Mouse (Mus musculus) ES-CJ7 (cell line): ENCODE data around the gene Lix1l.

Source experiments
- DNase-seq: peaks from one replicate; pipeline ENCODE4 v3.0.0; 2011; ENCODE audit warnings: low read depth, low spot score

Gene Lix1l

DNA sequence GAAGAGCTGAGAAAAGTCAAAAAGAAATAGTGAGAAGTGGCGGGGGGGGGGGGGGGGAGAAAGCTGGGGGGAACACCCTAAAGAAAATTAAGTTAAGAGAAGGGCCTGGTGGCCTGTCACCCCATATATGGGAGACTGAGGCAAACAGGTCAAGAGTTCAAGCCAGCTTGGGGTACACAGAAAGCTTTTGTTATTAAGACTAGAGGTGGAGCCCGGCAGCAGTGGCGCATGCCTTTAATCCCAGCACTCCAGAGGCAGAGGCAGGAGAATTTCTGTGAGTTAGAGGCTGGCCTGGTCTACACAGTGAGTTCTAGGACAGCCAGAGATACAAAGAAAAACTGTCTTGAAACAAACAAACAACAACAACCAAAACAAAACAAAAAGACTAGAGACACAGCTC, 35.8 kb upstream of the Lix1l start:
- peak; percentile 80 for DNase-seq

DNA sequence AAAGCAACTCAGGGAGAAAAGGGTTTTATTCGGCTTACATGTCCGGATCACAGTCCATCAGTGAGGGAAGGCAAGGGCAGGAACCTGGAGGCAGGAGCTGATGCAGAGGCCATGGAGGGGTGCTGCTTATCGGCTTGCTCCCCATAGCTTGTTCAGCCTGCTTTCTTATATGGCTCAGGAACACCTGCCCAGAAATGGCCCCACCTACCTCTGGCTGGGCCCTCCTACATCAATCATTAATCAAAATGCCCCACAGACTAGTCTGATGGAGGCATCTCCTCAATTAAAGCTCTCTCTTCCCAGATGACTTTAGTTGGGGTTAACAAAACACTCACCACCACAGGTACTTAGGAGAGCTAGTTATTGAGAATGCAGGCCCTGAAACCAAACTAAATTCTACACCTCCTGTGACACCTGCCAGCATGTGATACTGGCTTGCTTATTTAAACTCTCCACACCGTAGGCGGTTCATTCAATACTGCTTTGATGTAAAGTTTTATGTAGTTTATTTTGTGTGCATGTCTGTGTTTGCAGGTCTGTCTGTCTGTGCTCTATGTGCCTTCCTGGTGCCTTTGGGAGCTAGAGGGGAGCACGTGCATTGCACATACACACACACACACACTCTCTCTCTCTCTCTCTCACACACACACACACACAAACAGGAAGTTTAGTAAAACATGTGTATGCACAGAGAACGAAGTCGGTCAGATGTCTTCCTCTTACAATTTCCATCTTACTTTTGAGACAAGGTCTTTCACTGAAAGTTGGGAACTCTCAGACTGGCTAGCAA, 34.1 kb upstream of the Lix1l start:
- DNase-seq: no peak

DNA sequence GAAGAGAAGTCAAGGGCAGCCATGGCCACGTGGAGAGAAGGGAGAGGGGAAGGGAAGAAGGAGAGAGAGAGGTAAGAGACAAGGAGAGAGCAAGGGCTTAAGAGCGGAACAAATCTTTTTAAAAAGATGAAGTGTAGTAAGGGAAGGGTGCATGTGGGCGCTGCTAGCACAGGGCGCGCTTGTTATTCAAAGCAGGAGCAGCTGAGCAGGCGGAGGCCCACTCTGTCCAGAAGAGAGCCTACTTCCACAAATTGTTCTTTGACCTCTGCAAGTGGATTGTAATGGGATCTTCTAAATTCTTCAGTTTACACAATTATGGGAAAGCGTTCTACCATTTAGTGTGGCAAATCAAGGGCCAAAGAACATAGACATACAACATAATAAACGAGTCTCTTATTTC, 32.3 kb upstream of the Lix1l start:
- no peak for DNase-seq

DNA sequence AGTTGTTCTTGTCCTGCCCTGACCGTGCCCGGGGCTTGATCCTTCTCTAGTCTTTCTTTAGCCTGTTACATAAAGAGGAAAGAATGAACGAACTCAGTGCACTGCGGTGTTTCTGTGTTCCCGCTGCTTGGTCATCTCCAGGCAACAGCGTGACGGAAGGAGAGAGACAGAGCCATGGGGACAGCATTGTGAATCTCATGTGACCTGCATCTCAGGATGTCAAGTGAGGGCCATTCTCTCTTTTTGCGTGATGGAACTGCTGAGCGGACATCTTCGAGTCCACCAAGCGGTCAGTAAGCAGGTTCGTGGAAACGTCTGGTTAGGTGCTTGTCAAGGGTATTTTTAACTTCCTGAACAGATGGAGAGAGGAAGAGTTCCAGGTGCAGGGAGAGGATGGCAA, 31.4 kb upstream of the Lix1l start:
- DNase-seq: no peak

DNA sequence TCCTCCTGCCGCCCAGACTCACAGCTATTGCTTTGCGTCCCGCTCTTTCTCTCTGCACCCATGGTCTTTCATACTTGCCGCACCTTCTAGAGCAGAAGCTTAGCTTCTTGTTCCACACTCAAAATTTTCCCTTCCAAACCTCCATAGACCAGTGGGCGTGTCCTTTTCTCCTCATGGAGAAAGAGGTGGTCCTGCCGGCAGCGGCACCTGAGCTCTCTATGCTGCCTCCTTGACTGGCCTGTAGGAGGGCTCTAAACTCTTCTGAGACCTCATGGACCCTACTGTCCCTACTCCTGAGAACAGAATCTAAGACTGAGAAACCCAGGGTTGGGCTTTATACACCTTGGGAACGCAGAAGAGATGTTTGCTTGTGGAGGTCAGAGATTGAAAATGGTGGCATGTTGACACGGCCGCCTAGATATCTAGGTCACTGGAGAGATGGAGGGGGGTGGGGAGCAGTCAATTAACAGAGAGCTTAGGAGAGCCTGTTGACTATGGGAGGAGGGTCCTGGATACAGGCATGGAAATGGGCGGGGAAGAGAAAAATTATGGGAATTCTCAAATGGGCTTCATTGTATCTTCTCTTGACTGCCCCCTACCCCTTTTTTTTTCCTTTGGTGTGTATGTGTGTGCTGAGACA, 30.9 kb upstream of the Lix1l start:
- peak; percentile 59 for DNase-seq

DNA sequence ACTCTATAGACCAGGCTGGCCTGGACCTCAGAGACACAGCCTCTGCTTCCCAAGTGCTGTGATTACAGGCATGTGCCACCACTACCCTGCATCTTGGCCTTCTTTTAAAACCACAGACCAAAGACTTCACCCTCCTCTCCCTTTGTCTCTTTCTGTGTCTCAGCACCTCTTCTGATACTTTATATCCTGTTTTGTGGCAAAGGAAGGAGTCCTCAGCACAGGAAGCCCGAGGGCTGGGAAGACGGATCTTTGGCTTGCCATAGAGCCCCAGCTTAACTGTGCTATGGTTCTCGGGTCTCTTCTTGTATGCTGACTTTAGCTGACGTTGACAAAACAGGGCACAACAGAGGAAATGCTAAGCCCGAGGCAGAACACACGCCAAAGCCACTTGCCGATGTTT, 30.3 kb upstream of the Lix1l start:
- DNase-seq: no peak

DNA sequence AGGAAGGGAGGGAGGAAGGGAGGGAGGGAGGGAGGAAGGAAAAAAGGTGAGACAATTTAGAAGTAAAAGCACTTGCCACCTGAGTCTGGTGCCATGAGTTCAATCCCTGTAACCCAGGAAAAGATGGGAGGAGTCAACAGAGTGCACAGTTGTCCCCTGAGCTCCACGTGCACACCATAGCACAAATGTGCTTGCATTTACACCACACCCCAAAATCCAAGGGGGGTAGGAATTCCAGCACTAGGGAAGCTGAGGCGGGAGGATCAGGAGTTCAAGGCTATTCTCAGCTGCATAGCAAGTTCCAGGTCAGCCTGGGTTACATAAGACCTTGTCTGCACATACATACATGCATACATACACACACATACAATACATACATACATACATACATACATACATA, 29.6 kb upstream of the Lix1l start:
- peak; percentile 90 for DNase-seq

DNA sequence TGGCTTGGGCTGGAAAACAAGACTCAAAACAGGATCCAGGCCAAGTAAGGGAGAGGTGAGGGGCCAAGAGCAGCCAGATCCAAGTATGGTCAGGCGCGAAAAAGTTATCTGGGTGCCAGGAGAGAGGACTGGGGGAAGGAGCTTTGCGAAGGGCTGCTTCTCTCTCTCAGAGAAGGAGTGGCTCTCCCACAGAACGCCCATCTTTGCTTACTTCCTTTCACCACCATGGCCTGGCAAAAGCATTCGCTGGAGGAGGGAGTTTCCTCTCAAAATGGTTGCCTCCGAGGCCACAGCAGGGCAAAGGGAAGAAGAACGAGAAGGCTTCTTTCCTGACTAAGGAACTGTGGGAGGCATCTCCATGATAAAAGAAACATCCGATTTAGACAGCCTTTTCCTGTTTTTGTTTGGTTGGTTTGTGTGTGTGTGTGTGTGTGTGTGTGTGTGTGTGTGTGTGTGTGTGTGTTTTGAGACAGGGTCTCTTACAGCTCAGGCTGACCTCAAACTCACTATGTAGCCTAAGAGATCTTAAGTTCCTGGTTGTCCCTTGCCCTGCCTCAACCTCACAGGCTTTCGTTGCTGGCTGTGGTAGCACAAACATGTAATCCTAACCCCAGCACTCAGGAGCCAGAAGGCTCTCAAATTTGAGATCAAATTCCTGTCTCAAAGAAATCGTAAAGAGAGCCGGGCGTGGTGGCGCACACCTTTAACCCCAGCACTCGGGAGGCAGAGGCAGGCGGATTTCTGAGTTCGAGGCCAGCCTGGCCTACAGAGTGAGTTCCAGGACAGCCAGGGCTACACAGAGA, 28.9 kb upstream of the Lix1l start:
- peak; percentile 60 for DNase-seq

DNA sequence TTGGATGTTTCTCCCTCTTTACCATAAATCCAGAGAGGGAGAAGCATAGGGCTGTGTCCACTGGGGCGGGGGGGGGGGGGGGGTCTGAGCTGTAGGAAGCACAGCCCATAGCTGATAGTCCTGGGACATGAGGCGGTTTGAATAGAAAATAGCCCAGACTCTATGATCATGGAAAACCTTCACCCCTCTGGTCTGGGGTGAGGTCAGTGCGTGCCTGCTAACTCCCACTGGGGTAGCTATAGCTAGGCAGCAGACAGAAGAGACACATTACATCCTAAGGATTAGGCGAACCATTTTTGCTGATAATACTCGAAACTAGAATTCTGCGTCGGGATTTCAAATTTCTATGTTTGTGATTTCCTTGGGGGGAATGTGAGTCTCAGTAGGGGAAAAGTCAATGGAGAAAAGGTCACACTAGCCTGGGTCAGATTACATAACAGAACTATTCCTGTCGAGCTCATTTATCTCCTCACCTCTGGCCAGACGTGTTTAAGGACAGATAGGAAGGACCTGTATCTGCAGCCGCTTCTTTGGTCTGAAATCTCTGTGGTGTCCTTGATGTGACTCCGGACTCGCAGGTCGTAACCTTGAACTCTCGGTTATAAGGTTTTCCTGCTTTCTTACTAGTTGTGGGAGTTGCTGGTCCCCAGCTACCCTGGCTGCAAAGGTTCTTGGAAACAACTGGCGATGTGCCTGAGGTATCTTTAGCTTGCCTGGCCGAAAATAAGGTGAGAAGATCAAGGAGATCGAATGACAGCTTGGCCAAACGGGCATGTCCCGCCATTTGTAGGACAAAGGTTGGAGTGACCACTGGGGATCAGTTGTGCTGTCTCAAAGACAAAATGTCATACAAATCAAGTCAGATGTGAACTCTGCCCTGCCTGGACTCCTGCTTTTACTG, 27.1 kb upstream of the Lix1l start:
- DNase-seq: no peak

DNA sequence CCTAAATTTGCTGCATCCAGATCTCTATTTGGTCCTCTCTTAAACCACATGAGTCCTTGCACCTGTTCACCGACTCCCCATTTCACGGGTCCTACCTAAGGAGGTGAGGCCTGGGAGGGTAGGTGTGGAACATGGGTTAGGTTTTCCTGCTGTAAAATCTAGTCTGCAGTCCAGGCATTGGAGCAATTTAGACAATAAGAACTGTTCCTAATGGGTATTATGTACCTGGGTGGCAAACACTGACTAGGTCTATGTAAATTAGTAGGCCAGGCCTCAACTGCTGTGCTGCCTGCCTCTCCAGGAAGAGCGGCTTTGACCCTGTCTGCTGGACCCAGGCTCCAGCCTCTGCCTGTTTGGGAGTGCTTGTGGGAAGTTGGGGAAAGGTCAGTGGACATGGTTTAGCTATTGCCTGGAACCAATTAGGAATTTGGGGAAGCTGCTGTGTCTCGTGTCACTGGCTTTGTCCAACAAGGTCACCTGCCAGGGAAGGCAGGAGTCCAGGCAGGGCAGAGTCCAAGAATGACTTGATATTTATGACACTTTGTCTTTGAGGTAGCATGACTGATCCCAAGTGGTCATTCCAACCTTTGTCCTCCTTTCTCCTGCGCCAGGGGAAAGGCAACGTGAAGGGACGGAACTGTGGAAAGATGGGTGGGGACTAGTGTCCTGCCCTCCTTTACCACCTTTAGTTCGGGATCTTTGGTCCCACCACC, 25.5 kb upstream of the Lix1l start:
- DNase-seq: no peak

DNA sequence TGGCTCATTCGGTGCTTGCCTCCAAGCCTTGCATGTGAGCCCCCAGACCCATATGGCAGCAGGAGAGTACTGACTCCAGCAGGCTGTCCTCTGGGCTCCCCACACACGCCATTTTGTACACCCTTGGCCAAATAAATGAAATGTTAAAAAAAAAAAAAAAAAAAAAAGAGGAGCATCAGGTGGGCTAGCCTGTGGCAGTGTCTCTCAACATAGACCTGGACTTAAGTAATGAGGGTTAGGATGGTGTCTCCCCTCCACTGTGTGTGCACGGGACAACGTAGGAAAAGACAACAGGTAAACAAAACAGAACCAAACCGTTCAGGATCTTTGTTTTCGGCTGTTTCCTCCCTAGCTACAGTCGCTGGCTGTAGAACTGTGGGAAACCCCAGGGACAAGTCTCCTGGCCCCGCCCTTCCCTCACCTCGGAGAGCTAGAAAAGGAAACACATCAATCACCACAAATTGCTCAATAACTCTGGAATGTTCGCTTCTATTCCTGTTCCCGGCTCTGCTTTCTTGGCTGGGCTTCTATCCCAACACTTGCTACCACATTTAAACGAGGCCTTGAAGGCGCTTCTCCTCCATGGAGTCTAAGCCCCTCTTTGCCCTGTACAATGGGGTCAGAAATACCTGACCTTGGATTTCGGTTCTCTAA, 24.8 kb upstream of the Lix1l start:
- DNase-seq: peak; percentile 64

DNA sequence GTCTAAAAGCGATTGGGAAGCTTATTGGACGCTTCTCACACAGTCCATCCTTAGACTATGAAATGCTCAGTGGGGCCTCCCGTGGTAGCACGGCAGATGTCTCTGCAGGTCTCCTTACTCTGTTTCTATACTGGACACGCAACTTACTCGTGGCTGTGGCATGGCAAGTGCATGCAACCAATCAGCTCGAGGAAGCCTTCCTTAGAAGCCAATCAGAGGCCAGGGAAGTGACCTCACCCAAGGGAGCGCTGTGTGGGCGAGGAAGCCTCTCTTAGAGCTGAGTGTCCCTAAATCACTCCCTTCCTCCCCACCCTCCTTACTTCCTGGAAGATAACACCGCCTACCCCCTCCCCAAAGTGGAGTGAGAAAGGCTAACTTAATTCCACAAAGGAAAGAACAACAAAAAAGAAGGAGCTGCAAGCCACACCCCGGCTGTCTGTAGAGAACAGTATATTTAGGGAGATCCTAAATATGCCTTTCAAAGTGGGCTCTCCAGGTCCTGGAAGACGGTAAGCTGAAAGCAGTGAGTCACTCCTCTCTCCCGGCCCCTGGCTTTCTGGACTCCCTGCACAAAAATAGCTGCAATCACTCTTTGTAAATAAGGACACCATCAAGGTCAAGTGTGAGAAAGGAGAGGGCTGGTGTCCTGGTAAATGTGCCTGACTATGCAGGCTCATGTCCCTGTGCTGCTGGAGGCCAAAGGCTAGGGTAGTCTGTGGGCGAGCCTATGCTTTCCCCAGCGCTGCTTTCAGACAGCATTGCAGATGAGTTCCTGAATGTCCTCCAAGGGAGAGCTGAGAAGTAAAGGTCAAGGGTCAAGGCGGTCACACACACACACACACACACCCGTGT, 24.0 kb upstream of the Lix1l start, which contains the start of gene Gm16253:
TSS of gene Gm16253 (plus strand) at position 295 of the 852 bp plus-strand sequence.
- DNase-seq: peak; percentile 99

DNA sequence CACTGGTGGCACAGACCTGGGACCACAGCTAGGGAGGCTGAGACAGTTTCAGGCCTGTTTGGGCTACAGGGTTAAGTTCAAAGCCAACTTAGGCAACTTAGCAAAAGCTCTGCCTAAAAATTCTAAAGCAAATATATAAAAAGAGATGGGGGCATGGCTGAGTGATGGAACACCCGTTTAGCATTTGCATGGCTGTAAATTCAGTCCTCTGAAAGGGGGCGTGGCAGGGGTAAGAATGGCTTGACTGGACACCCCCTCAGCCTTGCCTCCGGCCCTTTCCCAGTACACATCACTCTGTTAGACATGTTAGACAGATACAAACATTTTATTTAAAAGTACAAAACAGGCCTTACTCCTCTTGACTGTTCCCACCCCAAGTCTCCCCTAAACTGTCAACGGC, 23.4 kb upstream of the Lix1l start:
- DNase-seq: peak; percentile 80

DNA sequence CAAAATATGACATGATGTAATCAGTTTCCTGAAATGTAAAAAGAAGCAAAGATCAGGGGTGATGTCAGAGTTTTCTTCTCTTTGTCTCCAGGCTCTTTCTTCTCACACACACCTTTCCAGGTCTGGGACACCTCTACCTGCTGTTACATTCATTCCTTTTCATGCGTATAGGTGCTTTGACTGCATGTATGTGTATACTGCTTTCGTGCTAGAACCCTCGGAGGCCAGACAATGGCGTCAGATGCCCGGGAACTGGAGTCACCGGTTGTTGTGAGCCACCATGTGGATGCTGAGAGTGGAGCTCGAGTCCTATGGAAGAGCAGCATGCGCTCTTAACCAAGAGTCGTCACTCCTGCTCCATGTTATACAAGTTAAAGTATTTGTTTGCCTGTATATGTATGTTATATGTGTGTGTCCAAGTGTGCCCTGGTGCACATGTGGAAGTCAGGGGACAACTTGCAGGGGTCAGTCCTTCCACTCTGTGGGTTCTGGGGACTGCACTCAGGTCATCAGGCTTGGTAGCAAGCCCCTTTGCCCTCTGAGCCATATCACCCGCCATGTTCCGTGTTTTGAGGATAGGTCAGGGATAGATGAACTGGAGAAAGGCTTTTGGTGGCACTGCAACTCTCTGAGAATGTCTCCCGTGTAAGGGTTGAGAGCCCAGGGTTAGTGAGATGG, 22.2 kb upstream of the Lix1l start:
- no peak for DNase-seq

DNA sequence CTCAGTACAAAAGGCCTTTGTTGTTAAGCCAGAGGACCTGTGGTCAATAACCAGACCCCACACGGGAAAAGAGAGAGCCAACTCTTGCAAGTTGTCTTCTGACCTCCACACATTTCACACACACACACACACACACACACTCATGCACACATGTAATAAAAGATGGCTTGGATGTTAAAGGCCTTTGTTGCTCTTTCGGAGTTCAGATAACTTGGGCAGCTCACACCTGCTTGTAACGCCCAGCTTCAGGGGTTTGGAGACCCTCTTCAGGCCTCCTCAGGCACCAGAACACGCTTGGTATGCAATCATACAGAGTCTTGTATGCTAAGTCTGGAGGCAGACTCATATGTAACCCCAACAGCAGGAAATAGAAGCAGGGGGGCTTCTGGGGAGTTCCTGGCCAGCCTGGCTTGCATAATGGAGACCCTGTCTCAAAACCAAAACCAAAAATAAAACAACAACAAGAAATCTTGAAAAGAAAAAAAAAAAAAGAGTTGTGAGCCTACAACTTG, 21.7 kb upstream of the Lix1l start:
- no peak for DNase-seq

DNA sequence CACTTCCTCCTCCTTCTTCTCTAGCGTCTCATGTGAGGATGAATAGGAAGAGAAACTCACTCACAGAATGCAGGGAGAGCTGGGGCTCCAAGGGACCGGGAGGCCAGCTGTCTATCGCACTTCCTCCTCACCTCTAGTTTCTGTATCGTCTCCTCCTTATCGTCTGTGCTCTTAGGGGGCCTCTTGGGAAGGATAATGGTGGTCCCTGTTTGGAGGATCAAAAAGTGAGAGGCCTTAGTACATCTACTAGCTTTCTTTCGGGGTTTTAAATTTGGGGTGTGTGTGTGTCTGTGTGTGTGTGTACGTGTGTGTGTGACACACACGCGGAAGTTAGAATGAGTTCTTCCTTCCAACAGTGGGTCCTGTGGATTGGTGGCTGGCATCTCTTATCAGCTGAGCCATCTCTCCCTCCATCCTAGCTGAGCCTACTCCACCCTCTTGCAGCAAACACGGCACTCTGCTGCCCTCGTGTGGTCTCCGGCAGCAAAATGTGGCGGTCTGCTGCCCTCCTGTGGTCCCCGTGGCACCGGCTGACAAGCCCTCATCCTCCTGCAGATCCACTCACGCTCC, 21.0 kb upstream of the Lix1l start:
- peak; percentile 95 for DNase-seq

DNA sequence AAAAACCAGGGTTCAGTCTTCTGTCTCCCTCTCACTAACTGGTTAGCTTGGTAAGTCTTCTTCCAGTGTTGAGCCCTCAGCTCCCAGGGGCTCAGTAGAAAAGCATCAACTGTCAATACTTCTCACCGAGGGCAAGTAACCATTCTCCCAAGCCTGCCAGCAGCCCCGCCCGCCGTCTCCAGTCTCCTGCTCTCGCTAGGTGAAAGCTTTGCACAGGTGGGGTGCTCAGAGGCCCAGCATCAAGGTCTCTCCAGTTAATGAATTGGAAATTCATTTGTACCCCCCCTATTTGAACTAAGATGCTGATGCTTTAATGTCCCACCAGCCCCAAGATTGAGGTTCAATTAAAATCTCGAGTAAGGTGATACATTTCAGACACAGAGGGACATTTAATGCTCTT, 19.8 kb upstream of the Lix1l start:
- DNase-seq: no peak
